Mouse (Mus musculus) liver, postnatal 0 days (tissue): ENCODE results near the gene Cd82.

Experiments used
- CTCF ChIP-seq: sonication (generic); IDR thresholded peaks from 2 replicates; pipeline ENCODE4 v1.5.1; 2016; ENCODE audit warnings: antibody characterized with exemption, low read depth
- EP300 ChIP-seq: IDR thresholded peaks from 2 replicates; pipeline ENCODE4 v1.6.1; 2016; ENCODE audit warnings: antibody characterized with exemption, low read depth, mild to moderate bottlenecking

GRCm38 (mm10) chr2:93433543-93433942 is 29.4 kb downstream of the Cd82 start:
- no peak for TF ChIP-seq CTCF
- no peak for TF ChIP-seq EP300
